Mouse (Mus musculus) stomach, embryonic 14.5 days (tissue): Measurements from ENCODE around the gene Rps10. TPM values are rescaled to one million over a fixed set of nuclear protein-coding genes. Genes with fewer than 3 reads are reported as not detected.

Experiments used
- polyA plus RNA-seq: library from polyadenylated mRNA; unstranded; fragments of >200 nt; fragmentation: Nextera tagmentation; extraction: Ambion mirVana; gene quantifications from 2 replicates; pipeline ENCODE4 v1.2.1, GENCODE M21; 2014

The Rps10 gene
- polyA plus RNA-seq, 1 experiment from 2014 or later, result 1,246 TPM

Other genes starting within 250 kb of the Rps10 start
- gene Grm4, start 115.3 kb downstream of the Rps10 start, polyA plus RNA-seq, result 0.17 and 0.27 TPM in 2 replicates
- 231 and 239 TPM in 2 replicates for gene Hmga1, start 80.2 kb downstream of the Rps10 start, polyA plus RNA-seq
- gene AI413582, start 70.9 kb downstream of the Rps10 start, polyA plus RNA-seq, result 22.6 and 24.3 TPM in 2 replicates
- gene Nudt3, start 13.2 kb downstream of the Rps10 start, polyA plus RNA-seq, result 42.8 and 44.2 TPM in 2 replicates
- gene RPS10-NUDT3, start 1.4 kb downstream of the Rps10 start, polyA plus RNA-seq, result not detected in 2 replicates
- 1.8 and 2.3 TPM in 2 replicates for gene Pacsin1, start 18.8 kb upstream of the Rps10 start, polyA plus RNA-seq
- 13.8 and 18.1 TPM in 2 replicates for gene Spdef, start 92.3 kb upstream of the Rps10 start, polyA plus RNA-seq
- gene D17Wsu92e, start 184.0 kb upstream of the Rps10 start, polyA plus RNA-seq, result 21.6 and 22.3 TPM in 2 replicates
- gene Snrpc, start 201.5 kb upstream of the Rps10 start, polyA plus RNA-seq, result 309 and 325 TPM in 2 replicates
- 6.4 and 7.5 TPM in 2 replicates for gene Uhrf1bp1, start 219.8 kb upstream of the Rps10 start, polyA plus RNA-seq